Mouse (Mus musculus): ENCODE results near the gene Insc. TPM values are rescaled to one million over a fixed set of nuclear protein-coding genes. Genes with fewer than 3 reads are reported as not detected.
"Not testable (repeated sequence)": the region's sequence is repeated elsewhere in the genome, so short reads cannot be mapped to it uniquely, and the experiment has no call there.

Insc gene
- polyA plus RNA-seq (2016; fragmentation: Nextera tagmentation; extraction: Ambion mirVana), result 3.1 and 5.2 TPM in 2 replicates

DNA sequence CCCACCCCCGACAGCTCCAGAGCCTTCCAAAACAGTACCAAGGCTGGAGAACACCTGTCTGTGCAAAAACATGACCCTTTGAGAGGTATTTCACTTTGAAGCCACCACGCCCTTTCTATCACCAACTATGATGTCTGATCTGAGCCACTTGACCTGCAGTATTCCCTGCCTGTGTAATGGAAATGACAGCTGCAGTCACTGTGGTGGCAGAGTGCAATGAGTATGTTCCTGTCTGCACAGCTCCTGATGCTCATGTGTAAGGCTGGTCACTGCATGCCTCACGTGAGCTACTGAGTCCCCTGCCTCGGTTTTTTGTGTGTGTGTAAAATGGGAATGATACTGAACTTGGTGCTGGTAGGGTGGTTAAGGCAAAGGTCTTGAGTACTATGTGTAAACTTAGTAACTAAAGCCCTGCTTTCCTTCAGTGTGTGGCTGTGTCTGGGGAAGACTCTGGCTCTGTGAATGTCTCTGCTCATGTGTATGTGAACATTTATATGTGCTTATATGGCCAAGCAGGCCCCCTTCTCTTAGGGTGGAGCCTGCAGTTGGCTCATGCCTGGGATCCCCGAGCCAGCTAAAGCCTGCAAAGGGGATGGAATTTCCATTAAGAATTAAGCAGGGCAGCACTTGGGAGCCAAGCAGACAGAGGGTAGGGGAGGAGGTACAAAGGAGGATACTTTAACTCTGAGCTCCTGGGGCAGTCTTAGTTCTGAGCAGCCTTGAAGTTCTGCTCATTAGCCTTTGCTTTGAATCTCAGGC, at the start of gene Insc:
Gene Insc, plus strand, starts transcription at position 673 of the 759 bp plus-strand sequence.
- no peak for ATAC-seq (ENCODE audit: low FRiP score)
- Histone ChIP-seq H3K27me3 (peaks cover 6% of the 10 kb centered on the region), H3K4me2 (replicated peaks) (no peak within 1 kb of the TSS), H3K9ac (no peak within 1 kb of the TSS), H3K9me3 (replicated peaks) (no peaks in the 10 kb centered on the region), H3K4me3 (no peak within 1 kb of the TSS), H3K36me3 (no peaks in the 10 kb centered on the region), H3K27ac (no peak within 1 kb of the TSS), H3K4me1 (peaks cover 11% of the 10 kb centered on the region; the same call in 1 of the 2 replicates)
- WGBS, result 83% methylated on average over 5 of the region's 5 CpGs

- Histone ChIP-seq H3K9ac (no peak overlapping the region), H3K4me1 (no peaks in the 10 kb centered on the region), H3K4me3 (no peak overlapping the region), H3K4me2 (replicated peaks) (no peak overlapping the region), H3K27me3 (no peaks in the 10 kb centered on the region), H3K9me3 (replicated peaks) (no peaks in the 10 kb centered on the region), H3K36me3 (no peaks in the 10 kb centered on the region), H3K27ac (no peak overlapping the region)
- ATAC-seq (ENCODE audit: low FRiP score), result no peak
- 66% methylated on average over 2 of the region's 2 CpGs for WGBS
Observed at GRCm38 (mm10) chr7:114700871-114701270, 42.6 kb upstream of the Insc start.

DNA sequence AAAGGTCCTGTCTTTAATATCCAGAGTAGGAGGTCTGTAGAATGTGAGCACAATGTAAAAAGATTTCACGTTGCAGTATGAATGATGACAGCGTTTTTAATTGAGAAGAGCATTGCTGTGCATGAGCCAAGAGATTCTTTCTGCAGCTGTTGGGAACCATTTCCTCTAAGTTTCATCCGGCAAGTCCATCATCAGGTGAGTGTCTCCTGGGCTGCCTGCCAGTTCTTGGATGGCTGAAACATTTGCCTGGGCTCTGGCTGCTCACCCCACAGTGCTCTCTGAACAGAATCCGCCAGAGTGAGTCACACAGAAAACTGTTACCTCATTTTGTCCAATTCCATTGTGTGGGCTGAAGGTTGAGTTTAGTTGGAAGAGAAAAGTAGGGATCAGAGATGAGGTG, 36.8 kb upstream of the Insc start:
- no peak overlapping the region for H3K4me3 ChIP-seq
- ATAC-seq (ENCODE audit: low FRiP score), result no peak
- no peaks in the 10 kb centered on the region for H3K36me3 ChIP-seq
- H3K9ac ChIP-seq, result no peak overlapping the region
- no peaks in the 10 kb centered on the region for H3K4me1 ChIP-seq
- H3K27ac ChIP-seq, result no peak overlapping the region
- no peaks in the 10 kb centered on the region for H3K27me3 ChIP-seq
- H3K4me2 ChIP-seq (replicated peaks), result no peak overlapping the region
- WGBS, result 82% methylated on average over 4 of the region's 4 CpGs
- no peaks in the 10 kb centered on the region for H3K9me3 ChIP-seq (replicated peaks)

DNA sequence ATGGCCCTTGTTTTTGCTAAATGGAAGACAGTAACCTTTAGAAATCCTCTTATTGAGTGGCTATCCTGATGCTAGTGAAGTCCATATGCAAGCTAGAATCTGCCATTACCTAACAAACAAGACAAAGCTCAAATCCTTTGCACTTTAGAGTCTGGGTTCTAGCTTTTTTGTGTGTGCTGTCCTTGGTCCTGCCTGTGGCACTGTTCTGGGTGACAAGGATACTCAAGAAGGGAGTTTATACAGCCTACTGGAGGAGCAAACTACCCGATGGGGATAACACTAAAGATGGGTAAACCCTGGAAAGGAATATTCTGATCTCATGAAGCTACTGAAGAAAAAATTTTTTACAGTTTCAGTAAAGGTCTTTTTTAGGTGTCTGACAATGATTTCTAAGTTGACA, 36.1 kb upstream of the Insc start:
- Histone ChIP-seq H3K9me3 (replicated peaks) (no peaks in the 10 kb centered on the region), H3K4me3 (no peak overlapping the region), H3K27ac (no peak overlapping the region), H3K27me3 (no peaks in the 10 kb centered on the region), H3K9ac (no peak overlapping the region), H3K4me1 (no peaks in the 10 kb centered on the region), H3K36me3 (no peaks in the 10 kb centered on the region), H3K4me2 (replicated peaks) (no peak overlapping the region)
- ATAC-seq (ENCODE audit: low FRiP score), result no peak
- WGBS, result 78% methylated on average over 1 of the region's 1 CpGs

DNA sequence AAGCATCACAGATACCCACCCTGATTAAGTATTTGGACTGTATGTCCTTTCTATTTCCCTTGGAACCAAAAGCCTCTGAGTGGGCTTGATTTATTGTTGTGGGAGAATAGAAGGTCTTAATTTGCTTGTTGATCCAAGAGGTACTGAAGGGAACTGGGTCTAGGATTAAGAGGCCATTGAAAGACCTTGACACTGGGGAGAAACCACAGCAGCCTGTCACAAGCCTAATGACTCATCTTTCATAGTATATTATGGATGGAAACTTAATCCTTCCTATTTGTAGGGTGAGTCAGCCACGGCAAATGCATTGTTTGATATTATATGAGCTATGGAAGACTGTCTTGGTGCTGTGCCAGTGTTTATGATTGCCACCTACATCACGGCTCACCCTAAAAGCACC, 33.1 kb upstream of the Insc start:
- Histone ChIP-seq H3K9me3 (replicated peaks) (no peaks in the 10 kb centered on the region), H3K4me2 (replicated peaks) (no peak overlapping the region), H3K27ac (no peak overlapping the region), H3K4me3 (no peak overlapping the region), H3K27me3 (no peaks in the 10 kb centered on the region), H3K4me1 (no peaks in the 10 kb centered on the region), H3K9ac (no peak overlapping the region), H3K36me3 (no peaks in the 10 kb centered on the region)
- 91% methylated on average over 2 of the region's 2 CpGs for WGBS
- ATAC-seq (ENCODE audit: low FRiP score), result no peak

- H3K27ac ChIP-seq, result no peak overlapping the region
- H3K4me2 ChIP-seq (replicated peaks), result no peak overlapping the region
- no peak overlapping the region for H3K9ac ChIP-seq
- no peaks in the 10 kb centered on the region for H3K9me3 ChIP-seq (replicated peaks)
- peaks cover 7% of the 10 kb centered on the region for H3K27me3 ChIP-seq
- no peaks in the 10 kb centered on the region for H3K36me3 ChIP-seq
- peaks cover under 1% of the 10 kb centered on the region; the same call in 1 of the 2 replicates for H3K4me1 ChIP-seq
- 78% methylated on average over 1 of the region's 1 CpGs for WGBS
- no peak overlapping the region for H3K4me3 ChIP-seq
- ATAC-seq (ENCODE audit: low FRiP score), result no peak
Observed at GRCm38 (mm10) chr7:114712523-114712922, 31.0 kb upstream of the Insc start.

GRCm38 (mm10) chr7:114718300-114718699, 25.2 kb upstream of the Insc start, which contains the start of gene Calcb:
Calcb (plus strand) TSS chr7:114718643.
- Histone ChIP-seq H3K9ac (no peak within 1 kb of the TSS), H3K4me3 (peak within 1 kb of the TSS; percentile 17), H3K4me2 (replicated peaks) (peak within 1 kb of the TSS; percentile 42), H3K27me3 (peaks cover 43% of the 10 kb centered on the region), H3K36me3 (no peaks in the 10 kb centered on the region), H3K9me3 (replicated peaks) (no peaks in the 10 kb centered on the region), H3K4me1 (peaks cover 24% of the 10 kb centered on the region), H3K27ac (no peak within 1 kb of the TSS)
- no peak for ATAC-seq (ENCODE audit: low FRiP score)
- 6% methylated on average over 11 of the region's 11 CpGs for WGBS

GRCm38 (mm10) chr7:114719381-114720131, 23.9 kb upstream of the Insc start:
- Histone ChIP-seq H3K27me3 (peaks cover 43% of the 10 kb centered on the region), H3K36me3 (no peaks in the 10 kb centered on the region), H3K9me3 (replicated peaks) (no peaks in the 10 kb centered on the region), H3K4me2 (replicated peaks) (peak overlapping the region; percentile 42), H3K4me3 (peak overlapping the region; percentile 17), H3K4me1 (peaks cover 24% of the 10 kb centered on the region), H3K27ac (no peak overlapping the region), H3K9ac (no peak overlapping the region)
- ATAC-seq (ENCODE audit: low FRiP score), result 0 out of 2 replicates have a peak, but pooled peaks have one; percentile 48
- WGBS, result 4% methylated on average over 17 of the region's 17 CpGs

GRCm38 (mm10) chr7:114729696-114730095, 13.8 kb upstream of the Insc start:
- not testable (repeated sequence) for ATAC-seq (ENCODE audit: low FRiP score); H3K9me3 ChIP-seq (replicated peaks); H3K4me1 ChIP-seq; H3K27ac ChIP-seq; H3K27me3 ChIP-seq; H3K4me2 ChIP-seq (replicated peaks); H3K9ac ChIP-seq; H3K4me3 ChIP-seq; H3K36me3 ChIP-seq
- 65% methylated on average over 4 of the region's 4 CpGs for WGBS

GRCm38 (mm10) chr7:114731175-114731574, 12.3 kb upstream of the Insc start:
- H3K9me3 ChIP-seq (replicated peaks), result no peaks in the 10 kb centered on the region
- H3K9ac ChIP-seq, result no peak overlapping the region
- no peak overlapping the region for H3K27ac ChIP-seq
- 82% methylated on average over 6 of the region's 6 CpGs for WGBS
- H3K4me1 ChIP-seq, result no peaks in the 10 kb centered on the region
- no peak for ATAC-seq (ENCODE audit: low FRiP score)
- no peaks in the 10 kb centered on the region for H3K27me3 ChIP-seq
- H3K36me3 ChIP-seq, result no peaks in the 10 kb centered on the region
- no peak overlapping the region for H3K4me3 ChIP-seq
- H3K4me2 ChIP-seq (replicated peaks), result no peak overlapping the region

DNA sequence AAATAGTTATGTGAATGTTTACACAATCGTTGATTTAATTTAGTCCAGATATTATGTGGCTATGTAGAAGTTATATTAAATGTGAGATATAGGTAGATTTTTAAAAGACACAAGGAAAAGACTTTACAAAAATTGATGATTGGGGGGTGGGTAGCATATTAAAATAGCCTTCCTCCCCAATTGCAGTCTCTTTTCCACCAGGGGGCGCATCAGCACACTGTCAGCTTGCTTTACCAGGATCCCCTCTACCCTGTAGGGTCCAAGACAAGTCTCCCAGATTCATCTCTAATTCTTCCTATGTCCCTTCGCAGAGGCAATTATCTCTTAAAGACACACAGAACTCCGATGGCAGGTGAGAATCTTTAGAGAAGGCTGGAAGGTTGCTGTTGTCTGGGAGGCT, 11.8 kb upstream of the Insc start:
- not testable (repeated sequence) for H3K36me3 ChIP-seq; H3K4me3 ChIP-seq; ATAC-seq (ENCODE audit: low FRiP score); H3K4me1 ChIP-seq; H3K27ac ChIP-seq; H3K27me3 ChIP-seq; H3K9ac ChIP-seq; H3K9me3 ChIP-seq (replicated peaks); H3K4me2 ChIP-seq (replicated peaks)
- WGBS, result 36% methylated on average over 4 of the region's 4 CpGs

- Histone ChIP-seq H3K9ac (no peak overlapping the region), H3K4me1 (no peaks in the 10 kb centered on the region), H3K4me3 (no peak overlapping the region), H3K27ac (no peak overlapping the region), H3K4me2 (replicated peaks) (no peak overlapping the region), H3K36me3 (no peaks in the 10 kb centered on the region), H3K9me3 (replicated peaks) (no peaks in the 10 kb centered on the region), H3K27me3 (no peaks in the 10 kb centered on the region)
- no peak for ATAC-seq (ENCODE audit: low FRiP score)
- WGBS, result 58% methylated on average over 5 of the region's 5 CpGs
Observed at GRCm38 (mm10) chr7:114736256-114736655, 7.2 kb upstream of the Insc start.

Data from hindbrain, embryonic 12.5 days (tissue).